Mouse (Mus musculus): ENCODE results near the gene Vtn.
A peak's percentile ranks its signal among the peaks of the same experiment; 100 is the strongest.

GRCm38 (mm10) chr11:78522481-78522997, 23.6 kb downstream of the Vtn start:
- TF ChIP-seq CTCF (IDR thresholded peaks at IDR 0.05; ENCODE audit: low read depth) = peak; percentile 70
- TF ChIP-seq EP300 (optimal IDR thresholded peaks at IDR 0.05) = no peak
